Mouse (Mus musculus): ENCODE data around the gene Cyp51. TPM values are rescaled to one million over a fixed set of nuclear protein-coding genes. Genes with fewer than 3 reads are reported as not detected.

Gene Cyp51
- total RNA-seq, 4 experiments from 2014 or later: 32.3 to 74.6 (median 57.3) TPM

Other genes starting within 250 kb of the Cyp51 start
- gene Mterf1a, start 210.8 kb downstream of the Cyp51 start, total RNA-seq (2022): 10 to 100 TPM in 1 of 4 experiments, 1 to 10 TPM in 3; 6.4 to 11.1 (median 7.9) TPM
- 100 to 1,000 TPM in 1 of 4 experiments, 10 to 100 TPM in 3; 91.4 to 131 (median 94.3) TPM for gene Akap9, start 176.7 kb downstream of the Cyp51 start, total RNA-seq (2022)
- 1 to 10 TPM; 5.0 to 8.9 (median 6.8) TPM for gene Mterf1b, start 87.6 kb upstream of the Cyp51 start, total RNA-seq (2022)

All from adrenal gland, adult 8-10 months (tissue).